Mouse (Mus musculus) liver, embryonic 16.5 days (tissue): Measurements from ENCODE around the gene Elfn1. TPM values are rescaled to one million over a fixed set of nuclear protein-coding genes. Genes with fewer than 3 reads are reported as not detected.
A peak's percentile ranks its signal among the peaks of the same experiment; 100 is the strongest.

Experiments
- ATAC-seq: fragments of 200-750 bp; cut with Nextera tagmentation; 2 replicates; pipeline ENCODE4 v1.8.0; 2017; ENCODE audit warnings: low read depth, mild to moderate bottlenecking, moderate number of reproducible peaks, moderate library complexity
- H3K27ac ChIP-seq: fragments of 300-500 bp; sonication (generic); 2 replicates; pipeline ENCODE4 v1.5.1; 2014; ENCODE audit warnings: mild to moderate bottlenecking, low read length
- H3K27me3 ChIP-seq: fragments of 300-500 bp; sonication (generic); 2 replicates; pipeline ENCODE4 v1.6.1; 2014; ENCODE audit warnings: low read depth, low read length, mixed read lengths; ENCODE audit not compliant: control insufficient read depth, insufficient read depth
- H3K36me3 ChIP-seq: fragments of 300-500 bp; sonication (generic); 2 replicates; pipeline ENCODE4 v1.6.1; 2014; ENCODE audit warnings: mild to moderate bottlenecking; ENCODE audit not compliant: control insufficient read depth, insufficient read depth
- H3K4me1 ChIP-seq: fragments of 300-500 bp; sonication (generic); 2 replicates; pipeline ENCODE4 v1.6.1; 2014; ENCODE audit warnings: low read depth, low read length, mixed read lengths; ENCODE audit not compliant: control insufficient read depth
- H3K4me2 ChIP-seq: fragments of 300-500 bp; sonication (generic); 2 replicates; pipeline ENCODE4 v1.6.1; 2014; ENCODE audit warnings: low read depth, low read length, mixed read lengths
- H3K4me3 ChIP-seq: fragments of 300-500 bp; sonication (generic); 2 replicates; pipeline ENCODE4 v1.5.1; 2014; ENCODE audit warnings: low read depth, mild to moderate bottlenecking, low read length
- H3K9ac ChIP-seq: fragments of 300-500 bp; sonication (generic); 2 replicates; pipeline ENCODE4 v1.6.1; 2014; ENCODE audit warnings: low read depth, low read length
- H3K9me3 ChIP-seq: fragments of 300-500 bp; sonication (generic); replicated peaks from 2 replicates; pipeline ENCODE4 v1.6.1; 2016; ENCODE audit warnings: low read length; ENCODE audit not compliant: control insufficient read depth
- WGBS: fragments of 180-500 bp; shearing (Covaris S2); extraction: QIAGEN DNeasy Blood & Tissue Kit; methylation state at CpG from one replicate; pipeline ENCODE4 v1.1.7; 2014; ENCODE audit not compliant: insufficient replicate concordance; 5-methylcytosine and 5-hydroxymethylcytosine counted together
- polyA plus RNA-seq: library from polyadenylated mRNA; unstranded; fragments of >200 nt; fragmentation: Nextera tagmentation; extraction: Ambion mirVana; gene quantifications from 2 replicates; pipeline ENCODE4 v1.2.1, GENCODE M21; 2015

Gene Elfn1
- polyA plus RNA-seq, 1 experiment from 2014 or later = not detected

- WGBS = 84% methylated on average over 1 of the region's 1 CpGs
- Histone ChIP-seq H3K9me3 (no peaks in the 10 kb centered on the region), H3K9ac (no peak overlapping the region), H3K4me2 (no peak overlapping the region), H3K27me3 (no peaks in the 10 kb centered on the region), H3K36me3 (no peaks in the 10 kb centered on the region), H3K4me1 (peaks cover 9% of the 10 kb centered on the region), H3K4me3 (no peak overlapping the region), H3K27ac (no peak overlapping the region)
- ATAC-seq = no peak
Observed at GRCm38 (mm10) chr5:140019616-140020015, 111.9 kb downstream of the Elfn1 start.

DNA sequence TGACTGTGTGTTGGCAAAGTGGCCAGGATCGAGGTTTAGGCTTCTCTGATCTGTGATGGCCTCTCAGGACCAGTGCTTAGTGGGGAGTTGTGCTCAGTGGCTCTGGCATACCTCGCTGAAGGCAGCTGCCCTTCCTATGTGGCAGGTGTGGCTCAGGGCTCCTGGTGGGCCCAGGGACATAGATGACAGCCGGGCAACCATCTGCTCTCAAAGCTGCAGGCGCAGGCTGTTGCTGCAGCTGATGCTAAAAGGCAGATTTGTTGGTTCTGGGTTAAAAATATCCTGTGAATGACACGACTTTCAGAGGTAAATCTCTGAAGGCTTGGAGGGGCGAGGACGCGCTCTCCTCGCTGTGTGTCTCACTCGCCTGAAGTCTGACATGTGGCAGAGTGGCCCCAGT lies 114.0 kb downstream of the Elfn1 start:
- Histone ChIP-seq H3K4me1 (peaks cover 14% of the 10 kb centered on the region), H3K4me3 (no peak overlapping the region), H3K4me2 (no peak overlapping the region), H3K36me3 (no peaks in the 10 kb centered on the region), H3K27me3 (no peaks in the 10 kb centered on the region), H3K9ac (no peak overlapping the region), H3K9me3 (no peaks in the 10 kb centered on the region), H3K27ac (no peak overlapping the region)
- 74% methylated on average over 10 of the region's 10 CpGs for WGBS
- no peak for ATAC-seq

GRCm38 (mm10) chr5:140022861-140023260 lies 115.1 kb downstream of the Elfn1 start:
- no peaks in the 10 kb centered on the region for H3K27me3 ChIP-seq
- H3K27ac ChIP-seq = no peak overlapping the region
- ATAC-seq = no peak
- no peak overlapping the region for H3K9ac ChIP-seq
- no peak overlapping the region for H3K4me2 ChIP-seq
- WGBS = 77% methylated on average over 6 of the region's 6 CpGs
- H3K4me3 ChIP-seq = no peak overlapping the region
- no peaks in the 10 kb centered on the region for H3K9me3 ChIP-seq
- no peaks in the 10 kb centered on the region for H3K36me3 ChIP-seq
- H3K4me1 ChIP-seq = peaks cover 14% of the 10 kb centered on the region

DNA sequence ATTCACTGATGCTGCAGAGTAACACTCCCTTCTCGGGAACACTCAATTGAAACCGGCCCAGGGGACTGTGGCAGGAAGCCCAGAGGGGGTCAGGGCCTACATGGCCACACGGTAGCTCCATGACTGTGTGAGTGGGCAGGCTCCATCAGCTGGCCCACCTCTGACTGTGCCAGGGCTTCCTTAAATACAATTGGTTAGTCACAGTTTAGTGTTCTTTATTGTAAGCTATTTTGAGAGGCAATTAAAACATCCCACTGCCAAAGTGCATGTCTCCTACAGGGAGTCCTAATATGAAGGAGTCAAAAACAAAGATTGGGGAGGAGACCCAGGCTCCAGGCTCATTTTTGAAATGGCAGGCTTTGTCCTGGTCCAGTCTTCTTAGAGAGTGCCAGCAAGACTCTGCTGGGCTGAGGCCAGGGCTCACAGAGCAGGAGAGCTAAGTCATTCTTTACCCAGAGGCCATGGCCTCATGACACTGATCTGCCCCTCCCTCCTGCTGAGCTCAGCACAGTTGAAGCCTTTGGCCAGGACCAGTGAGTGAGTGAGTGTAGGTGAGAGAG lies 116.3 kb downstream of the Elfn1 start:
- ATAC-seq = peak; percentile 96
- Histone ChIP-seq H3K4me3 (no peak overlapping the region), H3K4me2 (no peak overlapping the region), H3K4me1 (peaks cover 14% of the 10 kb centered on the region), H3K9ac (no peak overlapping the region; the same call in 1 of the 2 replicates), H3K9me3 (no peaks in the 10 kb centered on the region), H3K27me3 (no peaks in the 10 kb centered on the region), H3K36me3 (no peaks in the 10 kb centered on the region), H3K27ac (peak overlapping the region; percentile 50)
- 67% methylated on average over 3 of the region's 3 CpGs for WGBS

Other genes with a start within 250 kb of the Elfn1 start
- 10.4 and 11.1 TPM in 2 replicates for gene Micall2, start 171.6 kb upstream of the Elfn1 start, polyA plus RNA-seq
- 10.4 and 11.2 TPM in 2 replicates for gene Ints1, start 132.3 kb upstream of the Elfn1 start, polyA plus RNA-seq
- 43.3 and 44.6 TPM in 2 replicates for gene Mafk, start 116.4 kb upstream of the Elfn1 start, polyA plus RNA-seq
- gene Tmem184a, start 88.0 kb upstream of the Elfn1 start, polyA plus RNA-seq = 0.95 and 1.7 TPM in 2 replicates
- gene Gm26938, start 81.5 kb upstream of the Elfn1 start, polyA plus RNA-seq = 0.14 TPM in 1 of 2 replicates, not detected in the other
- 35.6 and 37.7 TPM in 2 replicates for gene Psmg3, start 81.1 kb upstream of the Elfn1 start, polyA plus RNA-seq